Mouse (Mus musculus) thymus, adult 18-20 months (tissue): Measurements from ENCODE around the gene Il21r.

Experiments used
- DNase-seq, 2 experiments: peaks; one replicate each; pipeline ENCODE4 v3.0.0; 2022; ENCODE audit warnings: mixed read lengths in 2 of 2

The Il21r gene

GRCm38 (mm10) chr7:125645413-125645812, 42.2 kb downstream of the Il21r start:
- DNase-seq, result no peak

- DNase-seq, result no peak
Measured at GRCm38 (mm10) chr7:125649013-125649412, 45.8 kb downstream of the Il21r start.

GRCm38 (mm10) chr7:125657511-125657910, 54.3 kb downstream of the Il21r start:
- no peak for DNase-seq

- no peak for DNase-seq
Measured at GRCm38 (mm10) chr7:125663654-125664053, 60.4 kb downstream of the Il21r start.

GRCm38 (mm10) chr7:125670865-125671264, 67.6 kb downstream of the Il21r start:
- DNase-seq, result no peak

GRCm38 (mm10) chr7:125671396-125671795, 68.2 kb downstream of the Il21r start:
- no peak for DNase-seq

- peak in 1 of 2 experiments; percentile 18 for DNase-seq
Measured at GRCm38 (mm10) chr7:125674916-125675315, 71.7 kb downstream of the Il21r start.

- DNase-seq, result no peak
Measured at GRCm38 (mm10) chr7:125678756-125679155, 75.5 kb downstream of the Il21r start.

GRCm38 (mm10) chr7:125679936-125680335, 76.7 kb downstream of the Il21r start:
- no peak for DNase-seq
